Mouse (Mus musculus): ENCODE data around the gene Hepacam.

Hepacam gene

DNA sequence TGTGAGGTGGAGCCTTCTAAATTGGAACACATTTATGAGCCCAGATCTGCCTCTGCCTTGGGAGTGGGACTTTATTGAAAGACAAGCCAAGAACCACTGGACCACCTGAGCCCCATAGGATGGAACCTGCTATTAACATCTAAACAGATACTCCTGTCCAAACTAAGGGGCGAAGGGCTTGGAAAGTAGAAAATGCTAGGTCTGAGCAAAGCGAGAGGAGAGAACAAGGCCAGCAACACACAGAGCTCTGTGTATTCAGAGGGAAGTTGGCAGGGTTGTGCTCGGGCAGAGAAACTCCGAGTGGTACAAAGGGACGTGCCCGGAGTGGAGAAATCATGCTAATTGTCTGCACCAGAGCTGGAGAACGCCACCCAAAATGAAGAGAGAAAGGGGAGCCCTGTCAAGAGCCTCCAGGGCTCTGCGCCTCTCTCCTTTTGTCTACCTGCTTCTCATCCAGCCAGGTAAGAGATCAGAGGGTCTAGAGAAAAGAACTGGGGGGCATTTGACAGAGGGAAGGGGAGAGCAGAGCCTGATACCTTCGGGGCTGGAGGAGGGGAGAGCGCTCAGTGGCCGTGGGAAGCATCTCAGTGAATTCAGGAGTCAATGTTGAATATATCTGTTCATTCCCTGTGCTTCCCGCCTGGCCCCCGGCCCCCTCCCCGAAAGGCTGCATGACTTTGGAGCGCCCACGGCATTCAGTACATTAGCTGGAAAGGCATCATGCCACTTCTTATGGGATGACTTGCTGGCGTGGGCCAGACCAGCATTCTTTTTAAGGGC, at the start of gene Hepacam:
Gene Hepacam, plus strand, starts transcription at position 51 of the 780 bp plus-strand sequence.
- DNase-seq (ENCODE audit: low spot score in 2 of 2): no peak

DNA sequence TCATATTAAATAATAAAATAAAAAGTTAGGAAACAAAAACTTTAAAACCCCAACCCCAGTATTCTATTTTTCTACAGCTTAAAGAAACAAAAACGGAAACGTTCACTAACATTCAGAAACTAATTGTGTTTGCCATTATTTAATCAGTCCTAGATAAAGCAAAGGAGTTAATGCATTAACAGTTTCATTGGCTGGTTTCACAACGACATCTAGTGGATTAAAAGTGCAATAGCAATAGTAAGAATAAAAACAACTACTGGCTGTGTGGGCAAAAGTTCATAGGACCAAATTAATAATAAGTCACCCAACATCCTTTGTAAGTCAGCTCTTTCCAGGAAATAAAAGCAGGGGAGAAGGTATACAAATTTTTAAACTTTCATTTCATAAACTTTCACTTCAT, 37.7 kb upstream of the Hepacam start:
- no peak for DNase-seq (ENCODE audit: low spot score in 2 of 2)

GRCm38 (mm10) chr9:37345406-37345805, 21.7 kb upstream of the Hepacam start:
- DNase-seq (ENCODE audit: low spot score in 2 of 2): no peak

DNA sequence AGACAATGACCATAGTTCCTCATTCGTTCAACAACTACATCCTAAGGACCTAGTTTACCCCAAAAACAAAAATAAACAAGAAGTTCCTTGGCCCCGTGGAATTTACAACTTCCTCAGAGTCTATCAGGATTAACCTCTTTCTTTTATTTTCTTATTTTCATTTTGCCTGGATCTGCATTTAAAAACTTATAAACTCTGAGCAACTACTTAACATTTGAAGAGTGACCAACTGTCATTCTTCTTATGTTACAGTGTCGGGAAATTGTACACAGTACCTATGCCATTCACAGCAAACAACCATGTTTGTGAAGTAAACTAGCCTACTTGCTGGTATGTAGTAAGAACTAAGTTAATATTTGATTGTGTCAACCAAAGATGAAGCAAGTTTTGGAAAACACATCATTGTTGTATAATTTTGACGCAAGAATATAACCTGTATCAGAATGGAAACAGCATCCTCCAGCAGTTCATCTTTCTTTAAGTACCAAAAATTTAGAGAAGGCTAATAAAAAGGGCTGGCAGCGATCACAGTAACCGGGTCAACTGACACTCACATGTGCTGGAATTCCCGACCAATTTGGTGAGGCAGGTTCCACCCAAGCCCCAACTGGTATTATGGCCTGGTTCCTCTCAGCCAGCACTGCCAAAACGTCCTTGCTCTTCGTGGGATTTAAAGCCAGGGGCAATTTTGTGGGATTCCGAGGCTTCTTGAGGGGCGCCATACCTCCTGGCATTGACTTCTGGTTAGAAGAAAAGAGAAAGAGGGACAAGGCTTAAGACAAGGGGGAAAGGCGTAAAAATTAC, 19.8 kb upstream of the Hepacam start:
- peak; percentile 13 to 64 for DNase-seq (ENCODE audit: low spot score in 2 of 2)

GRCm38 (mm10) chr9:37347988-37348642, 19.0 kb upstream of the Hepacam start, which contains the start of gene Ccdc15:
TSS of gene Ccdc15 (minus strand) at chr9:37348432.
- peak; percentile 96 to 98 for DNase-seq (ENCODE audit: low spot score in 2 of 2)

- DNase-seq (ENCODE audit: low spot score in 2 of 2): no peak
These were observed 18.1 kb upstream of the Hepacam start for GRCm38 (mm10) chr9:37349050-37349449.

GRCm38 (mm10) chr9:37351266-37351665, 15.9 kb upstream of the Hepacam start:
- no peak for DNase-seq (ENCODE audit: low spot score in 2 of 2)

DNA sequence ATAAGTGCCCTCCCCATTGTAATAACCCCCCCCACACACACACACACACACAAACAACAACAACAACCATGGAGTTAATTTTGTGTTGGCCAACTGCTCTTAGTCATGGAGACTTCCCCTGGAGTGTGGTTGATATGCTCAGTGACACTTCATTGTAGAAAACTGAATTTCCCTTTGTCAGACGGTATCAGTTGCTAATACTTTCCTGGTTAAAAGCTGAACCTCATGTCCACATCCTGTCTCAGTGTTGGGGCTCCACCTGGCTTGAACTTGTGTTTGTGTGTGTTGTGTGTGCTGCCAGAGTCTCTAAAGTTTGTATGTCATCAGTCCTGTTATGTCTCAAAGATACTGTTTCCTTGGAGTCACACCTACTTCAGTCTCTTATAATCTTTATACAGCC, 12.7 kb upstream of the Hepacam start:
- DNase-seq (ENCODE audit: low spot score in 2 of 2): no peak

- DNase-seq (ENCODE audit: low spot score in 2 of 2): no peak
These were observed 8.3 kb upstream of the Hepacam start for GRCm38 (mm10) chr9:37358713-37359330.

GRCm38 (mm10) chr9:37359331-37360220, 7.6 kb upstream of the Hepacam start:
- no peak for DNase-seq (ENCODE audit: low spot score in 2 of 2)

DNA sequence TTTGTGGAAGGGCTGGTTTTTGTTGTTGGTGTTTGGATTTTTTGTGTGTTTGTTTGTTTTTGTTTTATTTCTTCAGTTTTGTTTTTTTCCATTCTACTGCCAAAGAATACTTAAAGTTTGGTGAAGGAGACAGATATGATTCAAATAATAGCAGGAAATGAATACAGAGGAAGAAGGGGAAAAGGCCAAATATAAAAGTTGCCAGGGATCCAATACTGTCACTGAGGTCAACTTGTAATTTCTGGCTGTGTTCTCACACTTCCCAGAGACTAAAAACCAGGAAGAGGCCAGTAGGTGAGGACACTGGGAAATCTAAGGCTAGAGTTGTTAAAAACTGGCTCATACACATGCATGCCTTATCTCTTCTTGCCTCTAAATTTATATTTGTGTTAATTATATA, 5.1 kb upstream of the Hepacam start:
- no peak for DNase-seq (ENCODE audit: low spot score in 2 of 2)

- DNase-seq (ENCODE audit: low spot score in 2 of 2): no peak
These were observed 4.3 kb upstream of the Hepacam start for GRCm38 (mm10) chr9:37362881-37363280.

- DNase-seq (ENCODE audit: low spot score in 2 of 2): no peak
These were observed 3.6 kb upstream of the Hepacam start for GRCm38 (mm10) chr9:37363551-37363950.

DNA sequence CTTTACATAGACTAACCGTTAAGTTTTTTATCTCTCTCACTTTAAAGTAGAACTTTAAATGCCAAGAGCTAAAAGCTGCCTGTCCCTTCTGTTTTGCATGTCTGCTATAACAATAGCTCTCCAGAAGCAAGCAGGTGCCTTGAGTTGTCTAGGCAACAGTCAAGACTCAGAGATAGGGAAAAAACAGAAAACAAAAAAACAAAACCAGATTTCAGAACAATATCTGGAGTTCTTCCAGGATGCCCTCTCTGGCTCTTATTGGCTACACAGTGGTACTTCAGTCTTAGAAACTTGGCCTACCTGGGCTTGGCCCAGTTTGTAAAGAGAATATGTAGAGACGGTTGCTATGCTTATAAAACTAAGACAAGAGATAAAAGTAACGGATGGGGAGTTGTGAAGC, 2.8 kb upstream of the Hepacam start:
- DNase-seq (ENCODE audit: low spot score in 2 of 2): no peak

DNA sequence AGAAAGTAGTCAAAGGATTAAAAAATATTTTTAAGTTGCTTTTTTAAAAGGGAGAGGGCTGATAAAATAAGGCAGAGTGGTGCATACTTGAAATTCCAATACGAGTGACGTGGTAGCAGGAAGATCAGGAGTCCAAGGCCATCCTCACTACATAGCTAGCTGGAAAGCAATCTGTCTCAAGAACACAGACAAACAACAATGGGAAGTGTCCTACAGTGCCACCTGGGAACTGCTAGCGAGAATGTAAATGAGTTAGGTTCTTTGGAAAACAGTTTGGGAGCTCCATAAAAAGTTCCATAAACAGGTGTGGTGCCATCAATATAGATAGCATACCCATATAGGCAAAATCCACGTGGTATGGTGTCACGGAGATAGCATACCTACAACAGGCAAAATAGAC, 1.4 kb upstream of the Hepacam start:
- DNase-seq (ENCODE audit: low spot score in 2 of 2): no peak

DNA sequence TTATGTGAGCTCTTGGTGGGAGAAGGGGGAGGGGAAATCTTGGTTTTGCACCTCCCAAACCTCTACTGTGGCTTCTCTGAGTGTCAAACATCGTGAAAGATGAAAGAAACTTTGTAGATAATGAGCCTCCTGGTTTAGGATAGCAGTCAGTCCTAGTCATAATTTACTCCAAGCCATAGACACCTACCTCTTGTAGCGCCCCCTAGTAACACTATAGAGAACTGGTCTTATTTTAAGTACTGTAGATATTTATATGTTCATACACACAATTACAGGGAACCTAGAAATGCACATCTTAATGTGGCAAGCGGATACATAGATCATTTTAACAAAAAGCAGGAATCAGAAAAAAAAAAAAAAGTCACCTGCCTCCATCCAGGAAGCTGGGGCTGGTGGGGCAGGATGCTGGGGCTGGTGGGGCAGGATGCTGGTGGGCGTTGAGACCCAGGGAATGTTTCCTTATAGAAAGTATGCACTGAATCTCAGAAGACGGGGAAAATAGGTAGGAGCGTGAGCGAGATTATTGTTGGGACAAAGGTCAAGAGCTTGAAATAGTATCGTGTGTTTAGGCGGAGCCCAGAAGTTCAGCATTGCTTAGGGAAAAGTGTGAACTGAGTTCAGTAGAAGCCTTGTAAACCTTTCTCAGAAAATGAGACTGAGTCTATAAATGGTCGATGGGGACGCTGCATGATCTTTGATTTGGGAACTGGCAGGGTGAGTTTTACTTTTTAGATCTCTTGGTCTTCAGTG, 1.1 kb downstream of the Hepacam start:
- DNase-seq (ENCODE audit: low spot score in 2 of 2): no peak

DNA sequence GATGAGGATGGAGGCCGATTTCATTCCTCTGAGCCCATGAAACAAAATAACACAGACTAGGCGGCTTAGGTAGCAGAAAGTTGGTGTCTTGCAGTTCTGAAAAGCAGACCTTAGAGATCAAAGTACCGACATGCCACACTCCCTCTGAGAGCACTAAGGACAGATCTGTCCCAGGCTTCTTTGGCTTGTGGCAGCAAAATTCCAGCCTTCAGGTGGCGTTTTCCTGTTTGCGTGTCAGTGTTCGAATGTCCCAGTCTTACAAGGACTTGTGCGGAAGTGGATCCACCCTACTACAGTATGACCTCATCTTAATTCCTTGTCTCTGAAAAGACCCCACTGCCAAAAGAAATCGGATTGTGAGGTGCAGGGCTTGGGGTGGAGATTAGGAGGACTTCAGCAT, 1.7 kb downstream of the Hepacam start:
- no peak for DNase-seq (ENCODE audit: low spot score in 2 of 2)

DNA sequence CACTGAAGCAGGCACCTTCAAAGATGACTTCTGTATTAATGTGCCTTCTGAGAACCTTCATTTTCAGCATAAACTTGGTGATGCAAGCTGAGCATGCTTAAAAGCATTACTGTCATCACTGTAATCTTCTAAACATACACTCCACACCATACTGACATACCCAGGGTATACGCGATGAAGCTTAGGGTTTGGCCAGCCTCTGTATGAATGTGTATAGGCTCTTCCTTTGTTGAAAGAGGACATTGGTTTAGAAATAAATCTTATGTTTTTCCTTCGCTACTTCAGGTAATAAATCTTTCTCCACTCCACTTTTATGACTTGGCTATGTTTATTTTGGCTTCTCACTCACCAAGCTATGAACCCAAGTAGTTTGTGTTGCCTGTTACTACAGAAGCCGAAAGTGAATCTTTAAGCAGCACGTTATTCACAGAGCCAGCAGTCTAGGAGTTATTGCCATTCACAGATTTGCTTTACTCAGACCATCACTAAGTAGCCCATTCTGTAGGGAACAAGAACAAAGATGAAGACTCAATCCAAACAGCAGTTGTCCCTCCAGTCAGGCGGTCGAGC, 4.2 kb downstream of the Hepacam start:
- DNase-seq (ENCODE audit: low spot score in 2 of 2): no peak

DNA sequence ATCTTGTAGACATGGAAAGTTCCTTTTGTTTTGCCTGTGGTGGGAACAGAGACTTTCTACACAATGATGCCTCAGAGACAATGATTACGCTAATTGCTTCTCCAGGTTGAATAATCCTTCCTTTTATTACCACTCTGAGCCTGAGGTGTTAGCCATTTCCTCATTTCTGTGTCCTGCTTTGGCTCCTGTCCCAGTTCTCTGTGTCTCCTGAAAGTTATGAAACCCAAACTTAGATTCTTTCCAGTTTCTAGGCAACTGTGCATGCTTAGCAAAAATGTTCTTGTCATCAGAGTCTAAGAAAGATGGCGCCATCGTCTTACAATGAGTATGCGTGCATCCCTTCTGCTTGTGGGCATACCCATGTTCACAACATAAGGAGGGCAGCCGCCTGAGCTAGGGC, 8.6 kb downstream of the Hepacam start:
- no peak for DNase-seq (ENCODE audit: low spot score in 2 of 2)

DNA sequence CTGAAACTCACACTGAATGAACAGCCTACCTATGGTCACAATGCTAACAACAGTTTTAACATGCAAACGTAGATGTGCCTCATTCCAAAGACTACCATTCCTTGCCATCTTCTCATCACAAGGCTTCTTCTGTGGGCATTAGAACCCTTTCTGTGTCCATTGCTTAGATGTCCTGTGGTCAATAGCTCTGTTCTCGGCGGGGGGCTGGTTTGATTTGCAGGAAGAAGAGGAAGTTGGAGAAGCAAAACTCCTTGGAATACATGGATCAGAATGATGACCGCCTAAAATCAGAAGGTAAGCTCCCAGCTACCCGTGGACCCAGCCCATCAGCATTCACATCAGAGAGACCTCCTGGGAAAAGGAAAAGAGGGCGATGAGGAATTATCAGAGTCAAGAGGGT, 16.0 kb downstream of the Hepacam start:
- DNase-seq (ENCODE audit: low spot score in 2 of 2): no peak
